Mouse (Mus musculus): ENCODE data around the gene Atp5g2. TPM values are rescaled to one million over a fixed set of nuclear protein-coding genes. Genes with fewer than 3 reads are reported as not detected.

The Atp5g2 gene
- 58.9 and 59.1 TPM in 2 replicates for polyA plus RNA-seq (2015; fragmentation: Nextera tagmentation; extraction: Ambion mirVana)

- Histone ChIP-seq H3K9me3 (no peaks in the 10 kb centered on the region), H3K4me2 (replicated peaks) (peak within 1 kb of the TSS; percentile 78), H3K27me3 (no peaks in the 10 kb centered on the region), H3K9ac (replicated peaks) (peak within 1 kb of the TSS; percentile 84), H3K27ac (peak within 1 kb of the TSS; percentile 99), H3K36me3 (peaks cover 7% of the 10 kb centered on the region; the same call in 1 of the 2 replicates), H3K4me3 (replicated peaks) (peak within 1 kb of the TSS; percentile 52), H3K4me1 (replicated peaks) (peaks cover 47% of the 10 kb centered on the region)
- ATAC-seq = no peak; the same call in 1 of the 2 replicates
- whole genome bisulfite sequencing = 2% methylated on average over 37 of the region's 37 CpGs
Measured at GRCm38 (mm10) chr15:102672215-102673071, at the start of gene Atp5g2. Gene Atp5g2, minus strand, starts transcription at chr15:102672352.

- WGBS = 20% methylated on average over 14 of the region's 14 CpGs
- H3K4me1 ChIP-seq (replicated peaks) = peaks cover 15% of the 10 kb centered on the region
- H3K9me3 ChIP-seq = no peaks in the 10 kb centered on the region
- H3K36me3 ChIP-seq = peaks cover 31% of the 10 kb centered on the region
- H3K4me2 ChIP-seq (replicated peaks) = peak overlapping the region; percentile 75
- peak overlapping the region; percentile 65 for H3K4me3 ChIP-seq (replicated peaks)
- no peak for ATAC-seq
- H3K27ac ChIP-seq = no peak overlapping the region
- H3K9ac ChIP-seq (replicated peaks) = peak overlapping the region; percentile 69
- H3K27me3 ChIP-seq = no peaks in the 10 kb centered on the region
Measured at GRCm38 (mm10) chr15:102721016-102721898, 49.1 kb upstream of the Atp5g2 start.

GRCm38 (mm10) chr15:102716132-102716531 lies 44.0 kb upstream of the Atp5g2 start:
- H3K36me3 ChIP-seq = peaks cover 78% of the 10 kb centered on the region
- H3K9ac ChIP-seq (replicated peaks) = no peak overlapping the region
- no peak for ATAC-seq
- H3K4me2 ChIP-seq (replicated peaks) = no peak overlapping the region
- H3K4me3 ChIP-seq (replicated peaks) = no peak overlapping the region
- peaks cover 6% of the 10 kb centered on the region for H3K4me1 ChIP-seq (replicated peaks)
- 73% methylated on average over 12 of the region's 12 CpGs for WGBS
- no peaks in the 10 kb centered on the region for H3K9me3 ChIP-seq
- H3K27me3 ChIP-seq = no peaks in the 10 kb centered on the region
- H3K27ac ChIP-seq = no peak overlapping the region

- Histone ChIP-seq H3K27ac (no peak overlapping the region), H3K4me2 (replicated peaks) (no peak overlapping the region), H3K4me1 (replicated peaks) (peaks cover 11% of the 10 kb centered on the region), H3K9me3 (no peaks in the 10 kb centered on the region), H3K4me3 (replicated peaks) (no peak overlapping the region), H3K9ac (replicated peaks) (no peak overlapping the region), H3K36me3 (peaks cover 66% of the 10 kb centered on the region), H3K27me3 (peaks cover 6% of the 10 kb centered on the region; the same call in 1 of the 2 replicates)
- WGBS = 66% methylated on average over 6 of the region's 6 CpGs
- ATAC-seq = no peak
Measured at GRCm38 (mm10) chr15:102707736-102708269, 35.7 kb upstream of the Atp5g2 start.

GRCm38 (mm10) chr15:102705923-102706503 lies 33.9 kb upstream of the Atp5g2 start:
- peak; percentile 34 for ATAC-seq
- Histone ChIP-seq H3K36me3 (peaks cover 51% of the 10 kb centered on the region), H3K9me3 (no peaks in the 10 kb centered on the region), H3K27ac (peak overlapping the region; percentile 67; the same call in 1 of the 2 replicates), H3K27me3 (peaks cover 8% of the 10 kb centered on the region; the same call in 1 of the 2 replicates), H3K4me2 (replicated peaks) (no peak overlapping the region), H3K4me3 (replicated peaks) (no peak overlapping the region), H3K9ac (replicated peaks) (0 out of 2 replicates have a peak overlapping the region, but pooled peaks have one; percentile 23), H3K4me1 (replicated peaks) (peaks cover 11% of the 10 kb centered on the region)
- WGBS = 69% methylated on average over 7 of the region's 7 CpGs

GRCm38 (mm10) chr15:102705226-102705894 lies 33.2 kb upstream of the Atp5g2 start:
- peaks cover 10% of the 10 kb centered on the region; the same call in 1 of the 2 replicates for H3K27me3 ChIP-seq
- peaks cover 44% of the 10 kb centered on the region for H3K36me3 ChIP-seq
- no peaks in the 10 kb centered on the region for H3K9me3 ChIP-seq
- H3K9ac ChIP-seq (replicated peaks) = no peak overlapping the region
- ATAC-seq = peak; percentile 37; the same call in 1 of the 2 replicates
- H3K4me1 ChIP-seq (replicated peaks) = peaks cover 11% of the 10 kb centered on the region
- no peak overlapping the region for H3K4me2 ChIP-seq (replicated peaks)
- no peak overlapping the region for H3K4me3 ChIP-seq (replicated peaks)
- 57% methylated on average over 9 of the region's 9 CpGs for WGBS
- peak overlapping the region; percentile 67; the same call in 1 of the 2 replicates for H3K27ac ChIP-seq

- no peak overlapping the region for H3K9ac ChIP-seq (replicated peaks)
- no peak overlapping the region for H3K4me2 ChIP-seq (replicated peaks)
- 77% methylated on average over 5 of the region's 5 CpGs for WGBS
- no peaks in the 10 kb centered on the region for H3K9me3 ChIP-seq
- H3K4me3 ChIP-seq (replicated peaks) = no peak overlapping the region
- peaks cover 39% of the 10 kb centered on the region for H3K36me3 ChIP-seq
- H3K27ac ChIP-seq = no peak overlapping the region
- no peak; the same call in 1 of the 2 replicates for ATAC-seq
- peaks cover 12% of the 10 kb centered on the region for H3K27me3 ChIP-seq
- H3K4me1 ChIP-seq (replicated peaks) = peaks cover 17% of the 10 kb centered on the region
Measured at GRCm38 (mm10) chr15:102704806-102705205, 32.7 kb upstream of the Atp5g2 start.

- ATAC-seq = no peak
- Histone ChIP-seq H3K9ac (replicated peaks) (no peak overlapping the region), H3K4me1 (replicated peaks) (peaks cover 22% of the 10 kb centered on the region), H3K4me2 (replicated peaks) (no peak overlapping the region), H3K27me3 (peaks cover 19% of the 10 kb centered on the region), H3K4me3 (replicated peaks) (no peak overlapping the region), H3K36me3 (peaks cover 20% of the 10 kb centered on the region), H3K9me3 (no peaks in the 10 kb centered on the region), H3K27ac (no peak overlapping the region)
- 81% methylated on average over 3 of the region's 3 CpGs for WGBS
Measured at GRCm38 (mm10) chr15:102702972-102703371, 30.8 kb upstream of the Atp5g2 start.

GRCm38 (mm10) chr15:102698193-102698592 lies 26.0 kb upstream of the Atp5g2 start:
- peak; percentile 37; the same call in 1 of the 2 replicates for ATAC-seq
- WGBS = 3% methylated on average over 11 of the region's 11 CpGs

GRCm38 (mm10) chr15:102696899-102697298 lies 24.7 kb upstream of the Atp5g2 start:
- Histone ChIP-seq H3K9me3 (no peaks in the 10 kb centered on the region), H3K27ac (no peak overlapping the region), H3K9ac (replicated peaks) (no peak overlapping the region; the same call in 1 of the 2 replicates), H3K4me2 (replicated peaks) (no peak overlapping the region), H3K4me1 (replicated peaks) (peaks cover 38% of the 10 kb centered on the region), H3K27me3 (peaks cover 70% of the 10 kb centered on the region), H3K4me3 (replicated peaks) (no peak overlapping the region), H3K36me3 (no peaks in the 10 kb centered on the region)
- ATAC-seq = no peak
- 42% methylated on average over 3 of the region's 3 CpGs for WGBS

More at GRCm38 (mm10) chr15:102698193-102698592, 26.0 kb upstream of the Atp5g2 start:
- Histone ChIP-seq H3K9me3 (no peaks in the 10 kb centered on the region), H3K27me3 (peaks cover 67% of the 10 kb centered on the region), H3K4me3 (replicated peaks) (no peak overlapping the region), H3K4me2 (replicated peaks) (no peak overlapping the region), H3K4me1 (replicated peaks) (peaks cover 27% of the 10 kb centered on the region), H3K9ac (replicated peaks) (no peak overlapping the region), H3K27ac (no peak overlapping the region), H3K36me3 (no peaks in the 10 kb centered on the region)

- peak overlapping the region; percentile 70 for H3K27ac ChIP-seq
- no peaks in the 10 kb centered on the region for H3K9me3 ChIP-seq
- H3K36me3 ChIP-seq = no peaks in the 10 kb centered on the region
- H3K27me3 ChIP-seq = peaks cover 71% of the 10 kb centered on the region
- peak overlapping the region; percentile 68 for H3K4me2 ChIP-seq (replicated peaks)
- H3K4me1 ChIP-seq (replicated peaks) = peaks cover 30% of the 10 kb centered on the region
- peak overlapping the region; percentile 43 for H3K4me3 ChIP-seq (replicated peaks)
- ATAC-seq = peak; percentile 67
- WGBS = under 1% methylated on average over 11 of the region's 11 CpGs
- H3K9ac ChIP-seq (replicated peaks) = 0 out of 2 replicates have a peak overlapping the region, but pooled peaks have one; percentile 64
Measured at GRCm38 (mm10) chr15:102693600-102693999, 21.4 kb upstream of the Atp5g2 start.
